Mouse (Mus musculus) liver, embryonic 15.5 days (tissue): ENCODE data around the gene Eid3. TPM values are rescaled to one million over a fixed set of nuclear protein-coding genes. Genes with fewer than 3 reads are reported as not detected.

Source experiments
- ATAC-seq: fragments of 200-750 bp; cut with Nextera tagmentation; 2 replicates; pipeline ENCODE4 v1.8.0; 2017; ENCODE audit warnings: moderate number of reproducible peaks, mild to moderate bottlenecking, moderate library complexity; ENCODE audit not compliant: insufficient read depth
- H3K27ac ChIP-seq: fragments of 300-500 bp; sonication (generic); replicated peaks from 2 replicates; pipeline ENCODE4 v1.5.1; 2015; ENCODE audit warnings: mild to moderate bottlenecking, inconsistent platforms
- H3K27me3 ChIP-seq: fragments of 300-500 bp; sonication (generic); 2 replicates; pipeline ENCODE4 v1.6.1; 2015; ENCODE audit warnings: mild to moderate bottlenecking, inconsistent platforms
- H3K36me3 ChIP-seq: fragments of 300-500 bp; sonication (generic); replicated peaks from 2 replicates; pipeline ENCODE4 v1.6.1; 2015; ENCODE audit warnings: moderate library complexity, mild to moderate bottlenecking, inconsistent platforms
- H3K4me1 ChIP-seq: fragments of 300-500 bp; sonication (generic); replicated peaks from 2 replicates; pipeline ENCODE4 v1.6.1; 2015; ENCODE audit warnings: inconsistent platforms
- H3K4me2 ChIP-seq: fragments of 300-500 bp; sonication (generic); 2 replicates; pipeline ENCODE4 v1.6.1; 2015; ENCODE audit warnings: moderate library complexity, mild to moderate bottlenecking, inconsistent platforms
- H3K4me3 ChIP-seq: fragments of 300-500 bp; sonication (generic); replicated peaks from 2 replicates; pipeline ENCODE4 v1.5.1; 2015; ENCODE audit warnings: mild to moderate bottlenecking, inconsistent platforms
- H3K9ac ChIP-seq: fragments of 300-500 bp; sonication (generic); 2 replicates; pipeline ENCODE4 v1.6.1; 2015; ENCODE audit warnings: moderate library complexity, mild to moderate bottlenecking, inconsistent platforms
- H3K9me3 ChIP-seq: fragments of 300-500 bp; sonication (generic); replicated peaks from 2 replicates; pipeline ENCODE4 v1.6.1; 2016; ENCODE audit warnings: inconsistent platforms
- WGBS: fragments of 180-500 bp; shearing (Covaris S2); methylation state at CpG from one replicate; pipeline ENCODE4 v1.1.7; 2015; ENCODE audit warnings: mixed read lengths; ENCODE audit not compliant: insufficient replicate concordance; 5-methylcytosine and 5-hydroxymethylcytosine counted together
- polyA plus RNA-seq: library from polyadenylated mRNA; unstranded; fragments of >200 nt; fragmentation: Nextera tagmentation; extraction: Ambion mirVana; gene quantifications from 2 replicates; pipeline ENCODE4 v1.2.1, GENCODE M21; 2015

Eid3 gene
- polyA plus RNA-seq, 1 experiment from 2014 or later = 0.15 TPM

DNA sequence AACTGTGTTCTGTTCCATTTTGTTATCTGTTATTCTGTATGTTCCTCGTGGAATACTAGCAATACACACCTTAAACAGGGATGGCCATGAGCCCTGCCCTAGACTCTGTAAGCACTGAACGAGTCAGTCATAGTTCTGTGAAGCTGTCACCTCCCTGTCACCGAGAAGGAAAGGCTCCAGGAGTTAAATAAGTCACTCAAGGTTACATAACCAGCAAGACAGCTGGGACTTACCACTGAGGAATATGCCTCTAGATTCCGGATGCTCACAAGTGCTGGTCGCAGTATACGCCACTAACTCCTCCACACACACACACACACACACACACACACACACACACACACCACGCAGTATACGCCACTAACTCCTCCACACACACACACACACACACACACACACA lies 21.7 kb upstream of the Eid3 start:
- Histone ChIP-seq H3K9ac (no peak overlapping the region), H3K4me3 (no peak overlapping the region), H3K27me3 (no peaks in the 10 kb centered on the region), H3K9me3 (no peaks in the 10 kb centered on the region), H3K4me2 (no peak overlapping the region), H3K4me1 (peaks cover 4% of the 10 kb centered on the region; the same call in 1 of the 2 replicates), H3K36me3 (no peaks in the 10 kb centered on the region), H3K27ac (no peak overlapping the region)
- no peak for ATAC-seq
- WGBS = 72% methylated on average over 8 of the region's 8 CpGs

DNA sequence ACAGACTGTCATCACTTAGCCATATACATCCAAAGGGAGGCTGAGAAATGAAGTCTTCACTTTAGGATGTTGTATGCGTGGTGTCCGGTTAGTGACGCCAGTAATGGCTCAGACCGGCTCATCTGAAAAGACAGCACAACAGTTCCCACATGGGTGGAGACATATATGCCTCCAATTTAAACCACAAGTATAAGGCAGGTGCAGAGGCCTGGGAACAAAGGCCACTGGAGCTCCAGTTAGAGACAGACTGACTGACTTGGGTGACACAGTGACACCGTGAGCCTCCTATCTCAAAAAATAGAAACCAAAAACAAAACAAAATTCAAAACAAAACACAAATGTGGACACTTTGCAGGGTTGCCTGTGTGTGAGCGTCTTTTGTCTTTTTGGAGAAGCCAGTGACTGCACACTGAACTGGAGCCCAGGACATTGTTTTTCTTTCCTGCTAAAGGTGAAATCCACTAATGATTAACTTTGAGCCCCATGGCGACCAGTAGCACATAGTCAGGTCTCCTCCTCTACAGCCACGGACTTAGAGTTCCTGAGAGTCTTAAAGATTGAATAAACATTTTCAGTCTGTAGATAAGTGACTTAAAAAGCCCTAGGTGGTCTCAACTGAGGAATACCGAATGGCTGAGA lies 18.5 kb upstream of the Eid3 start:
- Histone ChIP-seq H3K27me3 (no peaks in the 10 kb centered on the region), H3K9ac (no peak overlapping the region), H3K36me3 (no peaks in the 10 kb centered on the region), H3K4me2 (no peak overlapping the region), H3K27ac (no peak overlapping the region), H3K4me1 (peaks cover 4% of the 10 kb centered on the region; the same call in 1 of the 2 replicates), H3K4me3 (no peak overlapping the region), H3K9me3 (no peaks in the 10 kb centered on the region)
- ATAC-seq = no peak
- 63% methylated on average over 9 of the region's 9 CpGs for WGBS

DNA sequence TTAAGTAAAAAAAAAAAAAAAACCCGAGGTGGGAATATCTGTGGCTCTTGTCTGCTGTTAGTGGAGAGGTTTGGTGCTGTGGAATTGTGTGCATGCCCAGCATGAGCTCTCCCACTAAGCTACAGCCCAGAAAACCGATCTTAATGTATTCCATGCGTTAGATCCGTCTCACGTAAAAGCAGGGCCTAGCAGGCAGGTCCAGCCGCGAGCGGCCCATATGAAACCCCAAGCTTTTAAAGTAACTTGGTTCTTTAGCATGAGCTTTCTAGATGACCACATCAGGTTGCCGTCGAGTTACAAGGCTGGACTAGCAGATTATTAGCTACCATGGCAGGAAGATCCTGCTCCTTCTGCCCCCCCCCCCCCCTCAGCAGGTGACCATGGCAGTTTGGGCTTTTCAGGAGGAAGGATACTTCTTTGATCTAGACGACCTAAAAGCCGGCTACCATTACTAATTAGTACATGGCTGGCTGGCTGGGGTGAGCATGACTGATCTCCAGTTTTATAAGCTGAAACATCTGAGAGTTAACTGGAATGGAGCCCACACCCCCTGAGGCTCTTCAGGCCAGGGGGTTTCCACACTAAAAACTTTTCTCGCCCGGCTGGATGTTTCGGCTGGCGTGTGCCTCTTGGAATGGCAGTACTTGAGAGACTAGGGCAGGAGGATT lies 16.6 kb upstream of the Eid3 start:
- 69% methylated on average over 16 of the region's 16 CpGs for WGBS

DNA sequence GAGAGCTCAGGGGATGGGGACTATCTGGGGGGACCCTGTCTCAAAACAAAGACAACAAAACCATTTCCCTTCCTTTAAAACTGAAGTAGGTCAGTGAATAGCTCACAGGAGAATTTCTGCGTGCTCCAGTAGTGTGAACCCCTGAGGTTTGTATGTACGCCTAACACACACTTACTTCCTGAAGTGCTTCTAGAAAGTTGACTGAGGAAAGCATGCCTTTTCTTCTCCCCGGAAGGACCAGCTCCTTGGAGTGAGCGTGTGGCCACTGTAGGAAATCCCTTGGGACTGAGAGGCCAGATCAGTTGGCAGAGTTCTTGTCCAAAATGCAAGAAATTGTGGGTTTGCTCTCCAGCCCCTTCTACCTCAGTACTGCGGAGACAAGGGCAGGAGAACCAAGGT lies 16.1 kb upstream of the Eid3 start:
- WGBS = 63% methylated on average over 5 of the region's 5 CpGs
- Histone ChIP-seq H3K27me3 (no peaks in the 10 kb centered on the region), H3K9ac (no peak overlapping the region), H3K4me3 (no peak overlapping the region), H3K4me2 (no peak overlapping the region), H3K4me1 (peaks cover 4% of the 10 kb centered on the region; the same call in 1 of the 2 replicates), H3K27ac (no peak overlapping the region), H3K9me3 (no peaks in the 10 kb centered on the region), H3K36me3 (no peaks in the 10 kb centered on the region)
- ATAC-seq = no peak

More for the DNA sequence above, 16.6 kb upstream of the Eid3 start:
- no peak for ATAC-seq
- Histone ChIP-seq H3K4me2 (no peak overlapping the region), H3K4me1 (peaks cover 4% of the 10 kb centered on the region; the same call in 1 of the 2 replicates), H3K9me3 (no peaks in the 10 kb centered on the region), H3K4me3 (no peak overlapping the region), H3K9ac (no peak overlapping the region), H3K36me3 (no peaks in the 10 kb centered on the region), H3K27ac (no peak overlapping the region), H3K27me3 (no peaks in the 10 kb centered on the region)

DNA sequence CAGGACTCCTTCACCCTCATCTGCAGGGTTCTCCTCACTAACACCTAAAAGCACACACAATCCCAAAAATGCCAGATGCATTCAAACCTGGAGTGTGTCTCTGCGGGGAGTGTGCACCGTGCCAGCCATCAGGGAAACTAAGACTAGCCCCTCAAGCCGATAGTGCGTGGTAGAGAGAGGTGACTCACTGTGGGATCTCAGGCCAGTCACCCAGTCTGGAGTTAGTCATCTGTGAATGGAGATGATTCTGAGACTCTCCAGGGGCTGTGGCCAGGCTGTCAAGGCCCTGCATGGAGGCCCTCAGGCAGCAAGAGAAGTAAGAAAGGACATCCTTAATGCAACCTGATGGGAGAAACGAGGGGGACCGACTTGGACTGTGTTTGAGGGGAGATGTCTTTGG lies 14.7 kb upstream of the Eid3 start:
- Histone ChIP-seq H3K4me1 (peaks cover 4% of the 10 kb centered on the region; the same call in 1 of the 2 replicates), H3K9me3 (no peaks in the 10 kb centered on the region), H3K9ac (no peak overlapping the region), H3K27ac (no peak overlapping the region), H3K27me3 (no peaks in the 10 kb centered on the region), H3K36me3 (no peaks in the 10 kb centered on the region), H3K4me3 (no peak overlapping the region), H3K4me2 (no peak overlapping the region)
- 79% methylated on average over 6 of the region's 6 CpGs for WGBS
- no peak for ATAC-seq

DNA sequence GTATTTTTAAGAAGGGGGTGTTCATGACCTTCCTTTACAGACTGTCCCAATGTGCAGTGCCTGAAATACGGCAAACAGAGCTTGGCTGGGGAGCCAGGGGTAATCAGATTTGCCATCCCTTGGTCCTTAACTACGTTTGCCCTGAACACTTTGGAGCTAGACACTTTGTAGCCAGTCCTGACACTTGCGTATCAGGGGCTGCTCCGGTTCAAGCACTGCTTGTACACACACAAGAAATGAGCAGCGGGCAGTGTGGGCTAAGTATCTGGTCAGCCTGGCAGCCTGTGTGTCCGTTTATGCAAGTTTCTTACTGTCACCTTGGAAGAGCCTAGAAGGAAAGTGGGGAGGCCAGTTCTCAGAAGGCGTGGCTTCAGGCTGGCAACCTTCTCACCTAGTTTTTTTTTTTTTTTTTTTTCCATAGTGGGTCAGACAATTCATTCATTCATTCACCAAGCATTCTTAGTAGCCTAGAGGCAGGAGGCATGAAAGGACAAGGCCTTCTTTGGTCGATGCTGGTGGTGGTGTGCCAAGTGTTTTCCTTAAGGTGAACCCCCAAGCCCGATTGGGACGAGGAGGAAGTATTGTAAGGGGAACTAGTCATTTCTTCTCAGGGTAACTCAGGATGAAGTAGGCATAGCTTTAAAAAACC lies 8.3 kb upstream of the Eid3 start:
- Histone ChIP-seq H3K36me3 (peaks cover 10% of the 10 kb centered on the region), H3K9me3 (no peaks in the 10 kb centered on the region), H3K4me3 (peak overlapping the region; percentile 71), H3K4me1 (peaks cover 38% of the 10 kb centered on the region), H3K4me2 (peak overlapping the region; percentile 92), H3K9ac (peak overlapping the region; percentile 78), H3K27ac (peak overlapping the region; percentile 89), H3K27me3 (no peaks in the 10 kb centered on the region)
- ATAC-seq = no peak
- WGBS = 53% methylated on average over 10 of the region's 10 CpGs

DNA sequence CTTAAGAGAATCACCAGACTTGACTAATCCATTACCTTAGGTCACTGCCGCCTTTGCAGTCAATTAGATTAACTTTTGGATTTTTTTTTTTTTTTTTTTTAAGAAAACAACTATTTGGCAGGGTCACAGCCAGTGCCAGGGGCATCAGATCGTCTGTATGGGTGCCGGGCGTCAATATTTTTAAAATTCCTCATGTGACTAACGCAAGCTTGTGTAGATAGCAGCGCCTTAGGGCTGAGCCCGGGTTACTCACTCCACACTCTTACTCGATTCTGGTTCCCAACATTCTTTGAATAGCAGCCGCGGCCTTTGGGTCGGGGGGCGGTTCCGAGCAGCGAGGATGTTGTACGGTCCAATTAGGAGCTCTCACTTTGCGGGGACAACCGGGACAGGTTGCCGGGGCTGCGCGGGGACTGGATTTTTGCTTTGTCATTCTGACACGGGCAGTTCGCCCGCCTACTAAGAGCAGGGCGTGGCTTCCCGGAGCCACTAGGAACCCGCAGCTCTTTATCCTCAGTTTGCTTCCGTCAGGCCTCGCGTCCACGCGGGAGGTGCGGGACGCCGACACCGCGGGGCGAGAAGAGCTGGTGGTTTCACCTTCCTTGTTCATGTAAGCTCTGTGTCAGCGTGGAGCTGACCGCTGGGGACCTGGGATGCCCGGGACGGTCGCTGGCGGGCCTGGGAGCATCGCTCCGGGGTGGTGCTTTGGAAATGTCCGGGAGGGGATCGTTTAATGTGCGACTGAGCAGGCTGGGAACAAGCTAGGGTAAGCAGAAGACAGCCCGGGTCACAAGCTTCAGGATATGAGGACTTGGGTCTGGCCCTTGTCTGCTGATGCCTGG lies 7.5 kb upstream of the Eid3 start:
- no peaks in the 10 kb centered on the region for H3K9me3 ChIP-seq
- under 1% methylated on average over 49 of the region's 49 CpGs for WGBS
- H3K36me3 ChIP-seq = peaks cover 18% of the 10 kb centered on the region
- no peaks in the 10 kb centered on the region for H3K27me3 ChIP-seq
- H3K9ac ChIP-seq = peak overlapping the region; percentile 78
- peak overlapping the region; percentile 92 for H3K4me2 ChIP-seq
- peak; percentile 85 for ATAC-seq
- peak overlapping the region; percentile 89 for H3K27ac ChIP-seq
- H3K4me3 ChIP-seq = peak overlapping the region; percentile 71
- peaks cover 46% of the 10 kb centered on the region for H3K4me1 ChIP-seq

DNA sequence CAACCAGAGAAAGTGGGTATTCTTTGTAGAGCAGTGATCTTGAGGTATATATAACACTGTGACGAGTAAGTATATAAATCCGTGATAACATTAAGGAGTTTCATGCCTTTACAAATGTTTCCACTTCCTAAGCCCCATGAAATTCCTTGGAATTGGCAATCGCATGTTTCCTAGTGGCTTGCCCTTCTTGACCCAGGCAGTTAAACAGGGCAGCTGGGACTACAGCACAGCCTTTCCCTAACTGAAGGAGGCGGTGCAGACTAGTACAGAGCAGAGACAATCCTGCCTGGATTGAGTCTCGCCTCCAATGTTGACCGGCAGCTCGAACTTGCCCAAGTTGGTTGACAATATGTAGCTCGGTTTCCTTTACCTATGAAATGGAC lies 6.9 kb upstream of the Eid3 start:
- H3K4me1 ChIP-seq = peaks cover 50% of the 10 kb centered on the region

DNA sequence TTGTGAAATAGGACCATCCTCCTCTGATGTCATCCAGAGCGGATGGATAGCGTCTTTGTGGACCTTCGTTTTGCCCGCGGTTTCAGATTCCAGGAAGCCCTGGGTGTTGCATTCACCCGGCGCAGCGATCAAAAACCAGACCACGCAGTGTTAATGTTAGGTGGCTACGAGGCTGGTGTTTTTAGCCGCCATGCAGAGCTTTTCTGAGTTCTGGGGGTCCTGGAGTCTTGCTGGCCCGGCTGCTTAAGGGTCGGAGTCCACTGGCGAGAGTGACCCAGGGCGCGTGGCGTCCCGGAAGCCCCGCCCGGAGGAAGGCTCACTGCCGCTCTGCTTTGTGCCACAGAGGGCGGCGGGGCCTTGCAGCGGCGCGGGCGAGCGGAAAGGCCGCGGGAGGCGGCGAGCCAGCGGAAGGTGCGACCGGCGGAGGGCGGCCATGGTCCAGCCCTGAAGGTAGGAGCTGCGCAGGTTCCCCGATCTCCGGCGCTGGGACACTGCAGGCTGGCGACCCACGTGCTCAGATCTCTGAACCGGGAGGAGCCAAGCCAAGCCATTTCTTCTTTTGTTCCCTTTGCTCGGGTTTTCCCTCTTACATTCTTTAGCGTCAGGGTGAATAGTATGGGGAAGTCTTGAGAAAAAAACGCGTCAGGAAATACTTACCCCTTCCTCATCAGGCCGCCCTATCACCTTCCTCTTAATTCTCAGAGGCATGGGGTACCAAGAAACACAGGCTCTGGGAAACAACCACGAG lies 6.1 kb upstream of the Eid3 start:
- Histone ChIP-seq H3K36me3 (peaks cover 28% of the 10 kb centered on the region), H3K27ac (peak overlapping the region; percentile 89), H3K9ac (peak overlapping the region; percentile 78), H3K4me2 (peak overlapping the region; percentile 92), H3K4me1 (peaks cover 50% of the 10 kb centered on the region), H3K4me3 (peak overlapping the region; percentile 71), H3K9me3 (no peaks in the 10 kb centered on the region), H3K27me3 (no peaks in the 10 kb centered on the region)
- peak; percentile 65 for ATAC-seq
- under 1% methylated on average over 50 of the region's 50 CpGs for WGBS

More for the DNA sequence above, 6.9 kb upstream of the Eid3 start:
- 0% methylated on average over 8 of the region's 8 CpGs for WGBS
- ATAC-seq = peak; percentile 62
- Histone ChIP-seq H3K36me3 (peaks cover 24% of the 10 kb centered on the region), H3K4me2 (peak overlapping the region; percentile 92), H3K27me3 (no peaks in the 10 kb centered on the region), H3K27ac (peak overlapping the region; percentile 89), H3K4me3 (peak overlapping the region; percentile 71), H3K9ac (peak overlapping the region; percentile 78), H3K9me3 (no peaks in the 10 kb centered on the region)

DNA sequence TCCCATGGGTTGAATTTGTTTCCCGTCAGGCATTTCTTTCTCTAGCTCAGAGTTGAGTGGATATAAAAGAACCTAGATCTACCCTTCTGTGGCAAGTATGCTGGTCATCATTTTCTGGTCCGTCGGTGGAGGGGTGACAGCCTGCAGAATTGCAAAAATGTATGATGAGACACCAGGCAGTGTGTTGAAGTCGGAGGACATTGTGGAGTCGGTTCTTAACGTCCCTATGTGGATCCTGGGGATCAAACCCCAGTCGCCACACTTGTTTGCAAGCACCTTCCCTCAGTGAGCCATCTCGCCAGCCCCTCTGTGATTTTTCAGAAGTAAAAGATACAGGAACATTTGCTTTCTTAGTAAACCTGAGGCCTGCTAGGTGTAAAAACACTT lies 5.5 kb upstream of the Eid3 start:
- Histone ChIP-seq H3K9ac (peak overlapping the region; percentile 78), H3K27me3 (no peaks in the 10 kb centered on the region), H3K4me3 (peak overlapping the region; percentile 71), H3K36me3 (peaks cover 28% of the 10 kb centered on the region), H3K9me3 (no peaks in the 10 kb centered on the region), H3K27ac (peak overlapping the region; percentile 89), H3K4me2 (peak overlapping the region; percentile 92), H3K4me1 (peaks cover 52% of the 10 kb centered on the region)
- WGBS = 10% methylated on average over 8 of the region's 8 CpGs
- ATAC-seq = no peak
